Mouse (Mus musculus) embryonic facial prominence, embryonic 12.5 days (tissue): Measurements from ENCODE around the gene Dapl1. TPM values are rescaled to one million over a fixed set of nuclear protein-coding genes. Genes with fewer than 3 reads are reported as not detected.

ENCODE experiments used
- ATAC-seq: fragments of 200-750 bp; cut with Nextera tagmentation; 2 replicates; pipeline ENCODE4 v1.8.0; 2017; ENCODE audit not compliant: insufficient number of reproducible peaks, insufficient read depth, low FRiP score, low TSS enrichment
- H3K27ac ChIP-seq: fragments of 300-500 bp; sonication (generic); 2 replicates; pipeline ENCODE4 v1.5.1; 2016; ENCODE audit warnings: mild to moderate bottlenecking
- H3K27me3 ChIP-seq: fragments of 300-500 bp; sonication (generic); 2 replicates; pipeline ENCODE4 v1.6.1; 2016; ENCODE audit warnings: mild to moderate bottlenecking, moderate library complexity
- H3K36me3 ChIP-seq: fragments of 300-500 bp; sonication (generic); 2 replicates; pipeline ENCODE4 v1.6.1; 2016; ENCODE audit warnings: mild to moderate bottlenecking
- H3K4me1 ChIP-seq: fragments of 300-500 bp; sonication (generic); 2 replicates; pipeline ENCODE4 v1.6.1; 2016
- H3K4me2 ChIP-seq: fragments of 300-500 bp; sonication (generic); replicated peaks from 2 replicates; pipeline ENCODE4 v1.6.1; 2016; ENCODE audit warnings: mild to moderate bottlenecking, moderate library complexity
- H3K4me3 ChIP-seq: fragments of 300-500 bp; sonication (generic); 2 replicates; pipeline ENCODE4 v1.5.1; 2016; ENCODE audit warnings: mild to moderate bottlenecking
- H3K9ac ChIP-seq: fragments of 300-500 bp; sonication (generic); 2 replicates; pipeline ENCODE4 v1.6.1; 2016; ENCODE audit warnings: mild to moderate bottlenecking, moderate library complexity
- H3K9me3 ChIP-seq: fragments of 300-500 bp; sonication (generic); 2 replicates; pipeline ENCODE4 v1.6.1; 2016; ENCODE audit warnings: mild to moderate bottlenecking, moderate library complexity
- WGBS: fragments of 180-500 bp; shearing (Covaris S2); methylation state at CpG from one replicate; pipeline ENCODE4 v1.1.7; 2016; 5-methylcytosine and 5-hydroxymethylcytosine counted together
- polyA plus RNA-seq: library from polyadenylated mRNA; unstranded; fragments of >200 nt; fragmentation: Nextera tagmentation; extraction: Ambion mirVana; gene quantifications from 2 replicates; pipeline ENCODE4 v1.2.1, GENCODE M21; 2016

Gene Dapl1
- polyA plus RNA-seq, 1 experiment from 2014 or later = 13.9 TPM

DNA sequence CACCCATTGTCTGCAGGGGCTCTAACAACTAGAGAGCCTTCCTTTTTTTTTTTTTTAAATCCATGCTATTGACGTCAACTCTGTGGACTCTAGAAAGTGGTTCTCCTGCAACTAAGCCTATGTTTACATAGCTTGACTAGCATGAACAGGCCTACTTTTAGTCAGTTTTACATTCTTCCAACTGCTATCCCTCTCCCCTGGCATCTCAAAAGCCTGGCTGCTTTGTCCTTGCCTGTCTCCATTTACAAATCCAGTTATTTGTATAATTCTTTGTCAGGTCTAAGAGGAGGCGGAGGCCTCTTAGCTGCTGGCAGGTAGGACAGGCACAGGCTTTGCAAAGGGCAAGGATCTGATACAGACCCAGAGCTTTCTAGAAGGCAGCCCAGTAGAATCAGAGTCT, 627 bp downstream of the Dapl1 start:
- Histone ChIP-seq H3K27ac (peak overlapping the region; percentile 19; the same call in 1 of the 2 replicates), H3K4me3 (no peak overlapping the region), H3K4me1 (0 out of 2 replicates have a peak, but pooled peaks cover 3% of the 10 kb centered on the region), H3K9ac (no peak overlapping the region), H3K36me3 (no peaks in the 10 kb centered on the region), H3K9me3 (no peaks in the 10 kb centered on the region), H3K4me2 (no peak overlapping the region), H3K27me3 (no peaks in the 10 kb centered on the region)
- WGBS = 59% methylated on average over 2 of the region's 2 CpGs
- no peak; the same call in 1 of the 2 replicates for ATAC-seq

DNA sequence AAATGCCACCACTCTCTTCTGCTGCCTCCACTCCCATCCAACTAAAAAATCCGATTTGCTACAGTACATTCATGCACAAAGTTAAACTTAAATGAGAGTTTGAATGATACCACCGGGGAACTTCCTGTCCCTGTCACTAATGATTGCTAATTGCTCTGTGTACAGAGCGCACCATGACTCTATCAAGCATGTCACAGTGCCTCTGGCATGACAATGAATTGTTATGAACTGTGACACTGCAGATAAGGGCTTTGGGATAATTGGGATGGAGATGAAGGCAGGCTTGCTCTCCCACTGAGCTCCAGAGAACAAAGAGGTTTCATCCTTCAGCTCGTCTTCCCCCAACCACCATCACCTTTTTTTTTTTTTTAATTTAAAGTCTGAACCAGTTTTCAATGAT, 1.2 kb downstream of the Dapl1 start:
- Histone ChIP-seq H3K9ac (no peak overlapping the region), H3K4me1 (0 out of 2 replicates have a peak, but pooled peaks cover 3% of the 10 kb centered on the region), H3K27me3 (no peaks in the 10 kb centered on the region), H3K36me3 (no peaks in the 10 kb centered on the region), H3K9me3 (no peaks in the 10 kb centered on the region), H3K4me2 (no peak overlapping the region), H3K27ac (no peak overlapping the region), H3K4me3 (no peak overlapping the region)
- 50% methylated on average over 4 of the region's 4 CpGs for WGBS
- ATAC-seq = no peak

DNA sequence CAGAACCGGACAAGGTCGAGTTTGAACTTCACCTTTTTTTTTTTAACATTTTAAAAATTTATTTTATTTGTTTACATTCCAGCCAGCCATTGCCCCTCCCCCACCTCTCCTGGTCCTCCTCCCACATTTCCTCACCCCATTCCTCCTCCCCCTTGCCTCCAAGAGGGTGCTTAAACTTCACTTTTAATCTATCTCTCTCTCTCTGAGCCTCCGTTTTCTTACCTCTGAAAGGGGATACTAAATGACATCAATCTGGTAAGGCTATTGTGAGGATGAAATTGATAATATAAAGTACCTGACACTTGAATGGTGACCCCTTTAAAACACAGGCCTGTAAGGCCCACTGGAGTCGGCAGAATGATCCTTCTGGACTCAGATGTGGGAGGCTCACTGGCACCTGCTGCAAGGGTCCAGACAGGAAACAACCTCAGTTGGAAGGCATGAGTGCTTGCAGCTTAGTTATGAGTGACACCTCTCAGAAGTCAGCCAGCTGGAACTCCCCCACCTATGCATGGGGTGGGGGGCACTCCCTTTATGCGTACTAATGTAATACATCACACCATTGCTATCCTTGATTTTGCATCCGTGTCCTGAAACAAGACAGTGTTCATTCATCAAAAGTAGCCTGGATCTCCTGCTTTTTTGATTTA, 1.9 kb downstream of the Dapl1 start:
- no peak overlapping the region for H3K27ac ChIP-seq
- no peaks in the 10 kb centered on the region for H3K27me3 ChIP-seq
- no peak for ATAC-seq
- H3K4me2 ChIP-seq = no peak overlapping the region
- no peaks in the 10 kb centered on the region for H3K36me3 ChIP-seq
- no peaks in the 10 kb centered on the region for H3K9me3 ChIP-seq
- H3K4me3 ChIP-seq = no peak overlapping the region
- H3K9ac ChIP-seq = no peak overlapping the region
- 0 out of 2 replicates have a peak, but pooled peaks cover 3% of the 10 kb centered on the region for H3K4me1 ChIP-seq
- WGBS = 66% methylated on average over 6 of the region's 6 CpGs

DNA sequence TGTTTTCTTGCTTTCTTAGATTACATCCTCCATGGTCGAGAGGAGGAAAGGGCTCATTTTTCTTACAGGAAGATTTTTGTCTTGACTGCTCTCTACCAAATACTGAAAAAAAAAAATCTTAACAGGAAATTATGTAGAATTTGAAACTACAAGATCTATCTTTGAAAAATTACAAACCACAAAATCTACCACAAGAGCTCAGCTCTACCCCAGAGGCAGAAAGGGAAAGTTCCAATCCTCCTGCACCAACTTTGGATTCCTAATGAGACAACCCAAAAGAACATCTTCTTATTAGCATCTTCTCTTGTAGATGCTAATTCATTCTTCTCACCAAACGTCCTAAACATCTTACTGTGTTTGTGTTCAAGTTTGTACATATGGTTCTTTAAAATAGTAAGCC, 3.8 kb downstream of the Dapl1 start:
- Histone ChIP-seq H3K4me1 (0 out of 2 replicates have a peak, but pooled peaks cover 3% of the 10 kb centered on the region), H3K36me3 (no peaks in the 10 kb centered on the region), H3K27me3 (no peaks in the 10 kb centered on the region), H3K4me3 (no peak overlapping the region), H3K27ac (no peak overlapping the region), H3K9me3 (no peaks in the 10 kb centered on the region), H3K9ac (no peak overlapping the region), H3K4me2 (no peak overlapping the region)
- 51% methylated on average over 2 of the region's 2 CpGs for WGBS
- ATAC-seq = no peak

DNA sequence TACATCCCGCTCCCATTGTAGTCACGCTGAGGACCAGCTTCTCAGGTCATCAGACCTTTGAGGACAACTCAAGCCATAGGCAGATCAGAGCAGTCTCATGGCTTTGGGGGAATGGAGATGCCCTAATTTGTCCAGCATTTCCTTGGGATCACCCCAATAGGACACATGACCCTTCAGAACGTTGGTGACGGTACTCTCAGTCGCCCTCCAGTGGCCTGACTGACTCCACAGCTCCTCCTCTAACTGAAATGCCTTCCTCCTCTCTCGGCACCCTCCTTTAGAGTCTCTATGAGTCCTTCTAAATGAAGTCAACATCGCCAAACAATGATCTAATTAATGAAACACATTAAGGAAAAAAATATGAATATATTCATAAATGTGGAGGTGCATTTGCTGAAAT, 5.9 kb downstream of the Dapl1 start:
- no peaks in the 10 kb centered on the region for H3K36me3 ChIP-seq
- H3K4me1 ChIP-seq = no peaks in the 10 kb centered on the region
- H3K9ac ChIP-seq = no peak overlapping the region
- H3K4me2 ChIP-seq = no peak overlapping the region
- no peak for ATAC-seq
- 74% methylated on average over 7 of the region's 7 CpGs for WGBS
- no peaks in the 10 kb centered on the region for H3K9me3 ChIP-seq
- no peak overlapping the region for H3K27ac ChIP-seq
- H3K27me3 ChIP-seq = no peaks in the 10 kb centered on the region
- H3K4me3 ChIP-seq = no peak overlapping the region

DNA sequence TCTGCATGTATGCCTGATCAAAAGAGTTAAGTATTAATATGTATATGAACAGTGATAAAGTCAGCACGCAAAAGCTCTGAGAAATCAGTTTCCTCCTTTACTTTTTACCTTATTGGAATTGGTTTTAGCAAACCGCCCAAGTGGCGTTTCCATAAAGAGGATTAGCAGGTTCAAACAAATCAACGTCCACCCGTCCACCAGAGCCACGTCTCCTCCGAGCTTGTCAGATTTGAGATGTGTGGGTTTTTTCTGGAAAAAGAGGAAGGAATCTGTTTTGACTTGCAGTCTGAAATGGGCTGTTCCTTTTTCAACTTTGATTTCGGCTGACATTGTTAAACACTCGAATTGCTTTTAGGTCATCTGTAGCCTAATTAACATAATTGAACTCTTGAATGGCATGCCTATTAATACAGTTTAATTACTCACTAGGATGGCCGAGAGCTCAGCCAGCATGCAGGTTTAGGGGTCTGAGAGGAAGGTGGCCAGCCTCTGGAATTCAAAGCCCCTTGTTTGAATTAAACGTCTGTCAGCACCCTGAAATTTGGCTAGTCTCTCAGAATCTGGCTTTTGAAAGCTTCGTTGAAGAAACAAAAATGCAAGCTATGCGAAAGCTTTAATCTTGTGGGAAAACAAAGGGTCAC, 9.1 kb downstream of the Dapl1 start:
- Histone ChIP-seq H3K4me3 (no peak overlapping the region), H3K9ac (no peak overlapping the region), H3K27me3 (no peaks in the 10 kb centered on the region), H3K9me3 (no peaks in the 10 kb centered on the region), H3K4me2 (no peak overlapping the region), H3K36me3 (no peaks in the 10 kb centered on the region), H3K4me1 (no peaks in the 10 kb centered on the region), H3K27ac (0 out of 2 replicates have a peak overlapping the region, but pooled peaks have one; percentile 30)
- no peak for ATAC-seq
- WGBS = 19% methylated on average over 13 of the region's 13 CpGs

DNA sequence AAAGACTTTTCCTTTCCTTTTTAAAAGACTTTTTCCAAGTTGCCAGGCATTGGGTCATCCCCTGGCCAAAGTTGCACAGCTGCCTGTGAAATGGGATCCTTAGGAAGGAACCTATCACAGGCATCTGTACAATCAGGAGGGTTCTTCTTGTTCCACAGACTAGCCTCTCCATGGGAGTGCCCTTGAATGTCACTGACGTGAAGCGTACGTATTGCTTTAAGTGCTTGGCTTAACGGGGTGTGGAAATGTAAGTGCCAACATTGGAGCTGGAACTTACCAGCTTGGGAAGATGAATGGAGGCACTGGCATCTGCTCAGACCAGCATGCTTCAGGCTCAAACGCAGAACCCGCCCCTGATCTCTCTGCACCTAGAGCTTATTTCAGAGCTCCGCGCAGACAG, 14.7 kb downstream of the Dapl1 start:
- Histone ChIP-seq H3K27me3 (no peaks in the 10 kb centered on the region), H3K36me3 (no peaks in the 10 kb centered on the region), H3K9ac (no peak overlapping the region), H3K4me1 (no peaks in the 10 kb centered on the region), H3K4me3 (no peak overlapping the region), H3K4me2 (no peak overlapping the region), H3K27ac (no peak overlapping the region), H3K9me3 (no peaks in the 10 kb centered on the region)
- ATAC-seq = no peak
- WGBS = 88% methylated on average over 8 of the region's 8 CpGs

DNA sequence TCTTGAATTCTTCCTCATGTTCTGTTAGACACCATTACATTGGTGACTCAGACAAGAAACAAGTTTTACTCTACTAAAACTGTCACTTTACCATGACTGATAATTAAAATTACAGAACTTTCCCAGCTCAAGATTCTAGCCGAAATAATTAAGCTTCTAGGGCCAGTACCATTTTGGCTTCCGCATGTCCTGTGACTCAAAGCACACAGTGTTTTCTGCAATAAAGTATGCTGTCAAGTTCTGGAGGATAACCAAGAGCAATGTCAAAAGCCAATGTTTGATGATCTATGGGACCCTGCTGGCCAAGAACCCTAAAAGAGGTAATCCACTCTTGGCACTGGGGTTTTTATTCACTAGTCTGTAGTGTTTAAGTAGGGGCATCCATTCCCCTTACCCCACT, 15.3 kb downstream of the Dapl1 start:
- no peaks in the 10 kb centered on the region for H3K36me3 ChIP-seq
- H3K4me1 ChIP-seq = no peaks in the 10 kb centered on the region
- WGBS = 89% methylated on average over 2 of the region's 2 CpGs
- no peak for ATAC-seq
- H3K4me2 ChIP-seq = no peak overlapping the region
- H3K4me3 ChIP-seq = no peak overlapping the region
- no peak overlapping the region for H3K9ac ChIP-seq
- no peak overlapping the region for H3K27ac ChIP-seq
- H3K27me3 ChIP-seq = no peaks in the 10 kb centered on the region
- no peaks in the 10 kb centered on the region for H3K9me3 ChIP-seq

DNA sequence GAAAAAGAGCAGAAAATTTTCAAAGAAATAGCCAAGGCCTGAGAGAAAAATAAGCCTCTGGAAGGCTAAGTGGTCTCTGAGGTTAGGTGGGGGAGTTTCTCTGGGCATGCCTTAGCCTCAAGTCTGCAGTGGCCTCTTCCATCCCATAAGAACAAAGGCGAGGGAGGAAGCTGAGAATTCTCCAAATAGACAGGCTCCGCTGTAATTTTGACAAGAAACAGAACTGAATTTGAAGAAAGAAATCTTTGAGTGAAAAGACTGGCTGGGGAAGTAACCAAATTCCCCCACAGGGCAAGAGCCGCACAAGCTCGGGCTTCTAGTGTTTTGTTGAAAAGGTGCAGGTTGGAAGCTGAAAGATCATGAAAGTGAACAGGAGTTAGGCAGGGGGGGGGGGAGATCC, 24.6 kb downstream of the Dapl1 start:
- no peak overlapping the region for H3K4me2 ChIP-seq
- H3K36me3 ChIP-seq = no peaks in the 10 kb centered on the region
- H3K27ac ChIP-seq = peak overlapping the region; percentile 57; the same call in 1 of the 2 replicates
- H3K4me1 ChIP-seq = peaks cover 12% of the 10 kb centered on the region; the same call in 1 of the 2 replicates
- H3K9me3 ChIP-seq = no peaks in the 10 kb centered on the region
- ATAC-seq = no peak
- no peak overlapping the region for H3K9ac ChIP-seq
- H3K4me3 ChIP-seq = no peak overlapping the region
- WGBS = 35% methylated on average over 4 of the region's 4 CpGs
- no peaks in the 10 kb centered on the region for H3K27me3 ChIP-seq

DNA sequence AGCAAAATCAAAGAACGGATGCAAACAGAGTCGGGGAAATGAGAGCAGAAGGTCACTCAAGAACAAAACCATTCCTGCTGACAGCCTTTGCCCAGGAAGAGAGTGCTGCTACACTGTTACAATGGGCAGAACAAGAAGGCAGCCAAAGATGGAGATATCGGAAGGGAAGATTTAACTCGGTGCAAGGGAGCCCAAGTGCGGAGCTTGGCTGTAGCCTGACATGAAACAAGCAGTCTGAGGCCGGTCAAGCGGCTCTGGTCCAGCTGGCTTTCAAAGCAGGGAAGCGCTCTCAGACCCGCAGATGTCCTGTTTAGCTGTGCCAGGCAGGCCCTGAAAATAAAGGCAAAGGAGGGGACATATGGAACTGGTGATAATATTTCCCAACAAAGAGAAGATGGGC, 26.0 kb downstream of the Dapl1 start:
- Histone ChIP-seq H3K4me2 (no peak overlapping the region), H3K27ac (peak overlapping the region; percentile 41; the same call in 1 of the 2 replicates), H3K9me3 (no peaks in the 10 kb centered on the region), H3K9ac (no peak overlapping the region), H3K4me1 (peaks cover 12% of the 10 kb centered on the region; the same call in 1 of the 2 replicates), H3K36me3 (no peaks in the 10 kb centered on the region), H3K27me3 (no peaks in the 10 kb centered on the region), H3K4me3 (no peak overlapping the region)
- ATAC-seq = no peak
- WGBS = 50% methylated on average over 9 of the region's 9 CpGs

DNA sequence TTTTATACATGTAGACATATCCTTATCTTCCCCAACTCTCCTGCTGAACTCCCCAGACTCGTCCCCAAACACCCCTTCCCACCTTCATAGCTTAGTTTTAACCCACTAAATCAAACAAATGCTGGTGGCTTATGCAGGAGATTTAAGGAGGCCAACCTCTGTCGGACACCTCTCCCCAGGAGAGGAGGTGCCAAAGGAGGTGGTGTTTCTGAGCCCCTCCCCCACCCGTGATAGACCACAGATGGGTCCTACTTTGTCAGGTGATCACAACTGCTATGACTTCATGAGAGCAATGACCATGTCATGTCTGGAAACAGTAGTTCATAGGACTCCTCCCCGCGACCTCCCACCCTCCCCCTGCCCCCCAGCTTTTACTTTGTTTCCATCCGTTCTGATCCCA, 26.4 kb downstream of the Dapl1 start:
- H3K27me3 ChIP-seq = no peaks in the 10 kb centered on the region
- ATAC-seq = no peak
- H3K4me3 ChIP-seq = no peak overlapping the region
- H3K36me3 ChIP-seq = no peaks in the 10 kb centered on the region
- H3K9ac ChIP-seq = no peak overlapping the region
- H3K27ac ChIP-seq = no peak overlapping the region
- 60% methylated on average over 6 of the region's 6 CpGs for WGBS
- H3K4me2 ChIP-seq = no peak overlapping the region
- peaks cover 12% of the 10 kb centered on the region; the same call in 1 of the 2 replicates for H3K4me1 ChIP-seq
- H3K9me3 ChIP-seq = no peaks in the 10 kb centered on the region

DNA sequence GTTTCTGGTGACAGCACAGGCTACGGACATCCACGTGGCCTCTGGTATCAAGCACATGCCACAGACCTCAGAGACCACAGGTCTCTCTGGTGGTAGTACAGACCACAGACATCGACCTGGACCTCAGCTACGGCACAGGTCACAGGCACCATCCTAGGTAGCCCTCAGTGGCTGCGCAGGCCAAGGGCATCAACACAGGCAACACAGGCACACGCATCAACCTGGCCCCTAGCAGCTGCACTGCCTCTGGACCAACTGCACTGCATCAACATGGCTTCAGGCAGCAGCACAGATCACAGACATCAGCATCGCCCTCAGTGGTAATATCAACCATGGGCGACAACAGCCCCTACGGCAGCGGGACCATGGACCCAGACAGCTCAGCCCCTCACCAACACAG, 36.2 kb downstream of the Dapl1 start:
- ATAC-seq = no peak
- Histone ChIP-seq H3K27me3 (no peaks in the 10 kb centered on the region), H3K9me3 (no peaks in the 10 kb centered on the region), H3K4me1 (peaks cover 14% of the 10 kb centered on the region; the same call in 1 of the 2 replicates), H3K9ac (no peak overlapping the region), H3K36me3 (no peaks in the 10 kb centered on the region), H3K27ac (no peak overlapping the region), H3K4me2 (no peak overlapping the region), H3K4me3 (no peak overlapping the region)
- 88% methylated on average over 10 of the region's 10 CpGs for WGBS
